Mouse (Mus musculus): ENCODE data around the gene Lysmd1. TPM values are rescaled to one million over a fixed set of nuclear protein-coding genes. Genes with fewer than 3 reads are reported as not detected.
"Not testable (repeated sequence)": the region's sequence is repeated elsewhere in the genome, so short reads cannot be mapped to it uniquely, and the experiment has no call there.

Gene Lysmd1
- total and polyA plus RNA-seq, 2 experiments, result 6.1 to 7.0 TPM

DNA sequence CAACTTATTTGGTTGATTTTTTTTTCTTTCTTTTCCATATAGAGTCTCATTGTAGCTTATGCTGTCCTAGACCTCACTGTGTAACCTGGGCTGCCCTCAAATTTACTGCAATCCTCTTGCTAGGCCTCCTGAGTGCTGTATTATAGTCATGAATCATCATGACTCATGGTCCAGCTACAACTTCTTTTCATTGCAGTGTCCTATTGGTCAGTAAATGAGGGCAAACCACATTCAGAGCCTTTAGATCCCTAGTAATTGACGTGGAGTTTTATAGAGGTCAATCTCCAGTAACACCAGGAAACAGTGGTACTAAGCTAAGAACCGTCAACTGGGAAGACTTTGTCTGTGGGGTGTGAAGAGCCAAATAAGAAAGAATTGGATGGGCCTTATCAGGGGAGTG, 16.1 kb upstream of the Lysmd1 start:
- TF ChIP-seq POLR2A (IDR thresholded peaks at IDR 0.05; ENCODE audit: extremely low read depth, insufficient read depth, low read length), result no peak
- TF ChIP-seq CTCF (IDR thresholded peaks at IDR 0.05; ENCODE audit: low read depth, low read length), result no peak
- H3K4me3 ChIP-seq (ENCODE audit: insufficient read depth, low read depth, low read length), result no peak overlapping the region
- peaks cover 36% of the 10 kb centered on the region for H3K36me3 ChIP-seq (ENCODE audit: control insufficient read depth, insufficient read depth, low read length)
- no peaks in the 10 kb centered on the region for H3K4me1 ChIP-seq (ENCODE audit: control insufficient read depth, insufficient read depth, low read length)
- 88% methylated on average over 2 of the region's 2 CpGs for WGBS
- no peak overlapping the region for H3K27ac ChIP-seq (replicated peaks; ENCODE audit: insufficient read depth, low read depth, low read length)
- no peaks in the 10 kb centered on the region; the same call in 1 of the 2 replicates for H3K79me2 ChIP-seq (ENCODE audit: control insufficient read depth, insufficient read depth, low read length)
- H3K9ac ChIP-seq (ENCODE audit: low read depth, low read length), result no peak overlapping the region
- no peak for DNase-seq (ENCODE audit: extremely low read depth, low read depth, low spot score)
- H3K27me3 ChIP-seq (ENCODE audit: control insufficient read depth, insufficient read depth, low read length), result no peaks in the 10 kb centered on the region

- H3K27me3 ChIP-seq (ENCODE audit: control insufficient read depth, insufficient read depth, low read length), result no peaks in the 10 kb centered on the region
- no peak overlapping the region for H3K9ac ChIP-seq (ENCODE audit: low read depth, low read length)
- TF ChIP-seq CTCF (IDR thresholded peaks at IDR 0.05; ENCODE audit: low read depth, low read length), result no peak
- TF ChIP-seq POLR2A (IDR thresholded peaks at IDR 0.05; ENCODE audit: extremely low read depth, insufficient read depth, low read length), result no peak
- 77% methylated on average over 6 of the region's 6 CpGs for WGBS
- H3K4me3 ChIP-seq (ENCODE audit: insufficient read depth, low read depth, low read length), result no peak overlapping the region
- no peaks in the 10 kb centered on the region for H3K79me2 ChIP-seq (ENCODE audit: control insufficient read depth, insufficient read depth, low read length)
- H3K36me3 ChIP-seq (ENCODE audit: control insufficient read depth, insufficient read depth, low read length), result peaks cover 31% of the 10 kb centered on the region
- H3K27ac ChIP-seq (replicated peaks; ENCODE audit: insufficient read depth, low read depth, low read length), result peak overlapping the region; percentile 64
- peaks cover 2% of the 10 kb centered on the region; the same call in 1 of the 2 replicates for H3K4me1 ChIP-seq (ENCODE audit: control insufficient read depth, insufficient read depth, low read length)
- no peak for DNase-seq (ENCODE audit: extremely low read depth, low read depth, low spot score)
These were observed 12.3 kb upstream of the Lysmd1 start for GRCm38 (mm10) chr3:95121580-95121979.

- Histone ChIP-seq H3K4me1 (ENCODE audit: control insufficient read depth, insufficient read depth, low read length) (peaks cover 2% of the 10 kb centered on the region; the same call in 1 of the 2 replicates), H3K27ac (replicated peaks; ENCODE audit: insufficient read depth, low read depth, low read length) (no peak within 1 kb of the TSS), H3K9ac (ENCODE audit: low read depth, low read length) (no peak within 1 kb of the TSS), H3K79me2 (ENCODE audit: control insufficient read depth, insufficient read depth, low read length) (no peaks in the 10 kb centered on the region), H3K4me3 (ENCODE audit: insufficient read depth, low read depth, low read length) (no peak within 1 kb of the TSS), H3K27me3 (ENCODE audit: control insufficient read depth, insufficient read depth, low read length) (no peaks in the 10 kb centered on the region), H3K36me3 (ENCODE audit: control insufficient read depth, insufficient read depth, low read length) (peaks cover 20% of the 10 kb centered on the region)
- TF ChIP-seq POLR2A (IDR thresholded peaks at IDR 0.05; ENCODE audit: extremely low read depth, insufficient read depth, low read length) (no peak), CTCF (IDR thresholded peaks at IDR 0.05; ENCODE audit: low read depth, low read length) (peak; percentile 48; the same call in 1 of the 2 replicates)
- DNase-seq (ENCODE audit: extremely low read depth, low read depth, low spot score), result no peak
- 76% methylated on average over 6 of the region's 6 CpGs for WGBS
These were observed 9.6 kb upstream of the Lysmd1 start, which contains the start of gene Tmod4 for GRCm38 (mm10) chr3:95124246-95124645. Tmod4 (plus strand) TSS chr3:95124476.

- WGBS, result 1% methylated on average over 5 of the region's 5 CpGs
- no peak for DNase-seq (ENCODE audit: extremely low read depth, low read depth, low spot score)
These were observed 8.9 kb upstream of the Lysmd1 start for GRCm38 (mm10) chr3:95124972-95125371.

DNA sequence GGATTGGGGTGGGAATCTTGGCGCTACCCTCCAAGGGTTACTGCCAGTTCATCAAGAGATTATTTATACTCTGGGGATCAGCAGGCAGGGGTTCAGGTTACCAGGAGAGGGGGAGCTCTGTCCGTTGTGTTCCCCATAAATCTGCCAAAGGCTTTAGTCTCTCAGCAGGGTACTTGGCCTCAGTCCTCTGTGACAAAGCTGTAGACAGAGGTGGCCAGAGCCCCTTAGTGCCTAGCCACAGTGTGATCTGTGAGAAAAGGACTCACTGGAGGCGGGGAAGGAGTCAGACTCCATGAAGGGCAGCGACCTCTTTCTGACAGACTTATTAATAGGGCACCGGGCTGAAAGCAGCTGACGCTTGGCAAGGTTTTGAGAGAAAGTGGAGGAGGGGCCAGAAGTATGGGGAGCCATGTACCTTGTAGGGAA, 4.6 kb upstream of the Lysmd1 start:
- Histone ChIP-seq H3K36me3 (ENCODE audit: control insufficient read depth, insufficient read depth, low read length) (peaks cover 1% of the 10 kb centered on the region; the same call in 1 of the 2 replicates), H3K79me2 (ENCODE audit: control insufficient read depth, insufficient read depth, low read length) (no peaks in the 10 kb centered on the region; the same call in 1 of the 2 replicates), H3K4me1 (ENCODE audit: control insufficient read depth, insufficient read depth, low read length) (peaks cover 5% of the 10 kb centered on the region), H3K27me3 (ENCODE audit: control insufficient read depth, insufficient read depth, low read length) (no peaks in the 10 kb centered on the region), H3K9ac (ENCODE audit: low read depth, low read length) (no peak overlapping the region), H3K4me3 (ENCODE audit: insufficient read depth, low read depth, low read length) (no peak overlapping the region), H3K27ac (replicated peaks; ENCODE audit: insufficient read depth, low read depth, low read length) (no peak overlapping the region)
- WGBS, result 72% methylated on average over 6 of the region's 6 CpGs
- no peak for DNase-seq (ENCODE audit: extremely low read depth, low read depth, low spot score)
- TF ChIP-seq POLR2A (IDR thresholded peaks at IDR 0.05; ENCODE audit: extremely low read depth, insufficient read depth, low read length) (no peak), CTCF (IDR thresholded peaks at IDR 0.05; ENCODE audit: low read depth, low read length) (no peak)

More at GRCm38 (mm10) chr3:95124972-95125371, 8.9 kb upstream of the Lysmd1 start:
- H3K79me2 ChIP-seq (ENCODE audit: control insufficient read depth, insufficient read depth, low read length), result no peaks in the 10 kb centered on the region
- H3K27ac ChIP-seq (replicated peaks; ENCODE audit: insufficient read depth, low read depth, low read length), result no peak overlapping the region
- no peaks in the 10 kb centered on the region for H3K27me3 ChIP-seq (ENCODE audit: control insufficient read depth, insufficient read depth, low read length)
- H3K9ac ChIP-seq (ENCODE audit: low read depth, low read length), result no peak overlapping the region
- peaks cover 2% of the 10 kb centered on the region; the same call in 1 of the 2 replicates for H3K4me1 ChIP-seq (ENCODE audit: control insufficient read depth, insufficient read depth, low read length)
- TF ChIP-seq CTCF (IDR thresholded peaks at IDR 0.05; ENCODE audit: low read depth, low read length) (no peak), POLR2A (IDR thresholded peaks at IDR 0.05; ENCODE audit: extremely low read depth, insufficient read depth, low read length) (no peak)
- peaks cover 13% of the 10 kb centered on the region; the same call in 1 of the 2 replicates for H3K36me3 ChIP-seq (ENCODE audit: control insufficient read depth, insufficient read depth, low read length)
- H3K4me3 ChIP-seq (ENCODE audit: insufficient read depth, low read depth, low read length), result no peak overlapping the region

DNA sequence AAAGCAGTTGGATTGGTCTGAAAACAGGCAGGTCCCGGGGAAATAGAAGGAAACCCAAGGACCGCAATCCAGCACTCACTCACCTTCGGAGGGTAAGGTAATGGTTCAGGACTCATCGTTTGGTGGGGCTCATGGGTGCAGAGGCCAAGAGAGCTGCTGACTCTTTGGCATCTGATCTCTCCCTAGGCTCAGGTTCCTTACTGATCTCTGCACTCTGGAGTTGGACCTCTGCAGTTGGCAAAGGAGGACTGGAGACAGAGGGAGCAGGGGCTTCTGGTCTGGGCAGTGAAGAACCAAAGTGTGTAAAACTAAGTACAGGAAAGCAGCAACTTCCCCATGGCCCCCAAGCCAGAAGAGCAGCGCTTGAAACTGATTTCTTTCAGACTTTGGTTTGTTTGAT, 3.8 kb upstream of the Lysmd1 start:
- DNase-seq (ENCODE audit: extremely low read depth, low read depth, low spot score), result no peak
- H3K9ac ChIP-seq (ENCODE audit: low read depth, low read length), result no peak overlapping the region
- H3K27me3 ChIP-seq (ENCODE audit: control insufficient read depth, insufficient read depth, low read length), result no peaks in the 10 kb centered on the region
- H3K36me3 ChIP-seq (ENCODE audit: control insufficient read depth, insufficient read depth, low read length), result peaks cover 1% of the 10 kb centered on the region; the same call in 1 of the 2 replicates
- H3K27ac ChIP-seq (replicated peaks; ENCODE audit: insufficient read depth, low read depth, low read length), result no peak overlapping the region
- WGBS, result 74% methylated on average over 5 of the region's 5 CpGs
- no peak overlapping the region for H3K4me3 ChIP-seq (ENCODE audit: insufficient read depth, low read depth, low read length)
- TF ChIP-seq CTCF (IDR thresholded peaks at IDR 0.05; ENCODE audit: low read depth, low read length), result no peak
- no peak for TF ChIP-seq POLR2A (IDR thresholded peaks at IDR 0.05; ENCODE audit: extremely low read depth, insufficient read depth, low read length)
- peaks cover 3% of the 10 kb centered on the region for H3K4me1 ChIP-seq (ENCODE audit: control insufficient read depth, insufficient read depth, low read length)
- H3K79me2 ChIP-seq (ENCODE audit: control insufficient read depth, insufficient read depth, low read length), result no peaks in the 10 kb centered on the region; the same call in 1 of the 2 replicates

DNA sequence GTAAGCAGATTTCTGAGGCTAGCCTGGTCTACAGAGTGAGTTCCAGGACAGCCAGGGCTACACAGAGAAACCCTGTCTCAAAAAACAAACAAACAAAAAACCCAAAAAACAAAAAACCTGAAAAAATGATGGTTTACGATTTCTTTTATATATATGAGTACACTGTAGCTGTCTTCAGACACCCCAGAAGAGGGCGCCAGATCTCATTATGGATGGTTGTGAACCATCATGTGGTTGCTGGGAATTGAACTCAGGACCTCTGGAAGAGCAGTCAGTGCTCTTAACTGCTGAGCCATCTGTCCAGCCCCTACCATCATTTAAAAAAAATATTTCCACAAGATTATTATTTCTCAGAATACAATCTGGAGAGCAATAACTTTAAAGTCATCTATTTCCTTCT, 1.5 kb upstream of the Lysmd1 start:
- not testable (repeated sequence) for H3K4me3 ChIP-seq (ENCODE audit: insufficient read depth, low read depth, low read length); H3K27me3 ChIP-seq (ENCODE audit: control insufficient read depth, insufficient read depth, low read length); H3K79me2 ChIP-seq (ENCODE audit: control insufficient read depth, insufficient read depth, low read length); H3K36me3 ChIP-seq (ENCODE audit: control insufficient read depth, insufficient read depth, low read length); DNase-seq (ENCODE audit: extremely low read depth, low read depth, low spot score); H3K27ac ChIP-seq (replicated peaks; ENCODE audit: insufficient read depth, low read depth, low read length); H3K4me1 ChIP-seq (ENCODE audit: control insufficient read depth, insufficient read depth, low read length); H3K9ac ChIP-seq (ENCODE audit: low read depth, low read length)
- 95% methylated on average over 2 of the region's 2 CpGs for WGBS
